Mouse (Mus musculus): ENCODE data around the gene Cuta. TPM values are rescaled to one million over a fixed set of nuclear protein-coding genes. Genes with fewer than 3 reads are reported as not detected.
"Not testable (repeated sequence)": the region's sequence is repeated elsewhere in the genome, so short reads cannot be mapped to it uniquely, and the experiment has no call there.

Cuta gene
- polyA plus RNA-seq, 1 experiment, result not detected

- no peak overlapping the region for H3K27ac ChIP-seq (ENCODE audit: insufficient read depth, low read depth, low read length)
- TF ChIP-seq CTCF (IDR thresholded peaks at IDR 0.05; ENCODE audit: insufficient read depth, low read depth, low read length), result no peak
- no peak for TF ChIP-seq POLR2A (IDR thresholded peaks at IDR 0.05; ENCODE audit: insufficient read depth, low read depth, low read length)
- 79% methylated on average over 16 of the region's 16 CpGs for WGBS
- peak overlapping the region; percentile 68 for H3K4me3 ChIP-seq (ENCODE audit: insufficient read depth, low read depth, low read length)
- H3K4me1 ChIP-seq (ENCODE audit: control insufficient read depth, insufficient read depth, low read length), result peaks cover 26% of the 10 kb centered on the region
Observed at GRCm38 (mm10) chr17:26933885-26934827, 5.2 kb downstream of the Cuta start.

GRCm38 (mm10) chr17:26933419-26933818 is 6.0 kb downstream of the Cuta start:
- TF ChIP-seq POLR2A (IDR thresholded peaks at IDR 0.05; ENCODE audit: insufficient read depth, low read depth, low read length) (no peak), CTCF (IDR thresholded peaks at IDR 0.05; ENCODE audit: insufficient read depth, low read depth, low read length) (0 out of 2 replicates have a peak, but pooled peaks have one; percentile 6)
- peak overlapping the region; percentile 68 for H3K4me3 ChIP-seq (ENCODE audit: insufficient read depth, low read depth, low read length)
- H3K4me1 ChIP-seq (ENCODE audit: control insufficient read depth, insufficient read depth, low read length), result peaks cover 22% of the 10 kb centered on the region
- H3K27ac ChIP-seq (ENCODE audit: insufficient read depth, low read depth, low read length), result peak overlapping the region; percentile 76; the same call in 1 of the 2 replicates
- WGBS, result 7% methylated on average over 13 of the region's 13 CpGs

DNA sequence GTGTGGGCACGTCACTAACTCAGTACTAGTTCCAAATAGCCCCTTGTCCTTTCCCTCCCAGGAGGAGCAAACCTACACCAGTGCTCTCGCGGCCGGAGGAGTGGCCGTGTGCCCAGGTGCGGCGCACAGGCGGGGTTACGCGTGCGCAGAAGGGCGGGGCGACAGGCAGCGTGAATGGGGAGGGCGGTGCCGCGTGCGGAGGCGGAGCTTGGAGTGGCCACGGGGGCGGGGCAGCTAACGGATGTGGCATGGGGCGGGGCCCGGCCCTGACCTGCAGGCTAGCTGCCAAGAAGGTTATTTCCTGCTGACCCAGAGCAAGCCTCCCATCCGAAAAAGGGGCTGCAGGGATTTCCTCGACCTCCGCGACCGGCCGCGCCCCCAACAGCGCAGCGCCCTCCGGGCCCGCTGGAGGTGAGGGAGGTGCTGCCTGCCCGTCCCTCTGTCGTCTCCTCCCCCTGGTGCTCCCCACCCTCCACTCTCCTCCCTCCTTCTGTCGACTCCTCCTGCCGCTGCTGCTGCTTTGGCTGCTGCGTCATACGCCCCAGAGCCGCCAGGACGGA is 6.5 kb downstream of the Cuta start, which contains the start of gene Phf1:
Gene Phf1 (plus strand): TSS at position 214 of the 560 bp plus-strand sequence.
- Histone ChIP-seq H3K4me3 (ENCODE audit: insufficient read depth, low read depth, low read length) (peak within 1 kb of the TSS; percentile 68), H3K4me1 (ENCODE audit: control insufficient read depth, insufficient read depth, low read length) (peaks cover 17% of the 10 kb centered on the region), H3K27ac (ENCODE audit: insufficient read depth, low read depth, low read length) (peak within 1 kb of the TSS; percentile 76; the same call in 1 of the 2 replicates)
- TF ChIP-seq CTCF (IDR thresholded peaks at IDR 0.05; ENCODE audit: insufficient read depth, low read depth, low read length) (no peak), POLR2A (IDR thresholded peaks at IDR 0.05; ENCODE audit: insufficient read depth, low read depth, low read length) (peak; percentile 26; the same call in 1 of the 2 replicates)
- WGBS, result under 1% methylated on average over 42 of the region's 43 CpGs

- not testable (repeated sequence) for H3K4me1 ChIP-seq (ENCODE audit: control insufficient read depth, insufficient read depth, low read length); H3K4me3 ChIP-seq (ENCODE audit: insufficient read depth, low read depth, low read length); H3K27ac ChIP-seq (ENCODE audit: insufficient read depth, low read depth, low read length)
- WGBS, result 63% methylated on average over 7 of the region's 7 CpGs
Observed at GRCm38 (mm10) chr17:26931795-26932194, 7.6 kb downstream of the Cuta start.

DNA sequence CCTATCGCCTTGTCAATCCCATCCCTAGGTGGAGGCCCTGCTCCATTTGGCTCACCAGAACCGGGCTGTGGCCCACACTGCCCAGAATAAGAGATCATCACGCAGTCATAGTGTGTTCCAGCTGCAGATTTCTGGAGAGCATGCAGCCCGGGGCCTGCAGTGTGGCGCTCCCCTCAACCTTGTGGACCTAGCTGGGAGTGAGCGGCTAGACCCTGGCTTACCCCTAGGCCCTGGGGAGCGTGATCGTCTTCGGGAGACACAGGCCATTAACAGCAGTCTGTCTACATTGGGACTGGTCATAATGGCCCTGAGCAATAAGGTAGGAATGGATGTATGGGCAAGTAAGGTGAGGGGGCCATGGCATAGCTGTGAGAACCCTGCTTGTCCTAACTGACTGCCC is 14.0 kb downstream of the Cuta start:
- not testable (repeated sequence) for H3K4me1 ChIP-seq (ENCODE audit: control insufficient read depth, insufficient read depth, low read length); H3K27ac ChIP-seq (ENCODE audit: insufficient read depth, low read depth, low read length); H3K4me3 ChIP-seq (ENCODE audit: insufficient read depth, low read depth, low read length)
- 95% methylated on average over 9 of the region's 9 CpGs for WGBS

DNA sequence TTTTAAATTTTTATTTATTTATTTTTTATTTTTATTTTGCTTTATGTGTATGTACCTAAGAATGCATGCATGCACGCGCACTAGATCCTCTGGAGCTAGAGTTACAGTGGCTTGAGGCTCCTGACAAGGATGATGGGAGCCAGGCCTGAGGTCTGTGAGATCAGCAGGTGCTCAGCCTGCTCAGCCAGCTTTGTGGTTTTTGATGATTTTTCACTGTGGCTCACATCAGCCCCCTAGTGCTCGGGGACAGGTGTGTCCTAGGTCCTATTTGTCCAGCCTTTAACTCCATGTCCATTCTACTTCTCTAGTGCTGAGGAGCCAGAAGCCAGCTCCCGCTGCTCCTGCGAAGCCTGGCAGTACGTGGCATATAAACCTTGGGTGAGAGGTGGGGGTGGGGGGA is 17.0 kb downstream of the Cuta start:
- not testable (repeated sequence) for H3K27ac ChIP-seq (ENCODE audit: insufficient read depth, low read depth, low read length); H3K4me3 ChIP-seq (ENCODE audit: insufficient read depth, low read depth, low read length); H3K4me1 ChIP-seq (ENCODE audit: control insufficient read depth, insufficient read depth, low read length)
- 93% methylated on average over 6 of the region's 6 CpGs for WGBS

DNA sequence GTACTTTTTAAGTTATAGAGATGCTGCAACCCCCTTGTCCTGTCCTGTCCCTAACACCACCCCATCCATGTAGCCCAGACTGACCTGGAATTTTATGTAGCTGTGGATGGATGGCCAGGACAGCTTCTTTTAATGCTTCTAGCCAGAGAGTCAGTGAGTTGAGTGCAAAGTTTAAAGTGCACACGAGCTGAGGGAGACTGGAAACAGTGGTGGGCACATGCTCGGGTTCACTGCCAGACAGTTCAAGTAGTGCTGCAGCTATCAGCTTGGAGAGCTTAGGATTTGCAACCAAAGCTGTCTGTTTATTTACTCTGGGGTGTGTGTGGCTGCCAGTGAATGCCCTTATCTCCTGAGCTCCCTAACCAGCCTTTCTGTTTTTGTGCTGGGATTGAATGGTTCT is 19.9 kb downstream of the Cuta start:
- not testable (repeated sequence) for H3K27ac ChIP-seq (ENCODE audit: insufficient read depth, low read depth, low read length); H3K4me3 ChIP-seq (ENCODE audit: insufficient read depth, low read depth, low read length); H3K4me1 ChIP-seq (ENCODE audit: control insufficient read depth, insufficient read depth, low read length)
- WGBS, result 73% methylated on average over 2 of the region's 2 CpGs

GRCm38 (mm10) chr17:26918343-26918742 is 21.0 kb downstream of the Cuta start:
- Histone ChIP-seq H3K27ac (ENCODE audit: insufficient read depth, low read depth, low read length) (no peak overlapping the region), H3K4me1 (ENCODE audit: control insufficient read depth, insufficient read depth, low read length) (peaks cover 5% of the 10 kb centered on the region), H3K4me3 (ENCODE audit: insufficient read depth, low read depth, low read length) (no peak overlapping the region)
- WGBS, result 73% methylated on average over 2 of the region's 2 CpGs
- TF ChIP-seq POLR2A (IDR thresholded peaks at IDR 0.05; ENCODE audit: insufficient read depth, low read depth, low read length), result no peak
- TF ChIP-seq CTCF (IDR thresholded peaks at IDR 0.05; ENCODE audit: insufficient read depth, low read depth, low read length), result no peak

DNA sequence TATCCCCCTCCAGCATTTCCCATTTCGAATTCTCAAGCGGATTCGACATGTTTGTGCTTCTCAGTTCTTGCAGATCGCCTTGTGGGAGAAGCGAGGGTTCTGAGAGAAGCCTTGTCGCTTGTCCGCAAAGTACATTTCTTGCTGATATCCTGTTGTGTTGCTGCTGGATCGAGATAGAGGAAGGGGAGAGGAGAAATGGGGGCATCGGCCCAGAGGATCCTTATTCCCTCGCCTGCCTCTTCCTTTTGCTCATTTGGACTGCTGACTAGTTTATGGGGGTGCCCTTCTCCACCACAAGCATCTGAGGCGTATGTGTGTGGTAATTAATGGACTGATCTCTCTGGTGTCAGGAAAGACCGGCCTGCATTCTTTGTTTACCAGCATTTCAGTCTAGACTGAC is 21.8 kb downstream of the Cuta start:
- not testable (repeated sequence) for H3K4me1 ChIP-seq (ENCODE audit: control insufficient read depth, insufficient read depth, low read length); H3K27ac ChIP-seq (ENCODE audit: insufficient read depth, low read depth, low read length)
- 2% methylated on average over 12 of the region's 12 CpGs for WGBS
- peak overlapping the region; percentile 66 for H3K4me3 ChIP-seq (ENCODE audit: insufficient read depth, low read depth, low read length)
